Mouse (Mus musculus): ENCODE measurements around the gene Rorb.

Rorb gene

GRCm38 (mm10) chr19:19005144-19005543, 105.9 kb downstream of the Rorb start:
- peak; percentile 31 for DNase-seq

- no peak for DNase-seq
Measured at GRCm38 (mm10) chr19:19004023-19004656, 106.9 kb downstream of the Rorb start.

GRCm38 (mm10) chr19:18998966-18999365, 112.0 kb downstream of the Rorb start:
- no peak for DNase-seq

DNA sequence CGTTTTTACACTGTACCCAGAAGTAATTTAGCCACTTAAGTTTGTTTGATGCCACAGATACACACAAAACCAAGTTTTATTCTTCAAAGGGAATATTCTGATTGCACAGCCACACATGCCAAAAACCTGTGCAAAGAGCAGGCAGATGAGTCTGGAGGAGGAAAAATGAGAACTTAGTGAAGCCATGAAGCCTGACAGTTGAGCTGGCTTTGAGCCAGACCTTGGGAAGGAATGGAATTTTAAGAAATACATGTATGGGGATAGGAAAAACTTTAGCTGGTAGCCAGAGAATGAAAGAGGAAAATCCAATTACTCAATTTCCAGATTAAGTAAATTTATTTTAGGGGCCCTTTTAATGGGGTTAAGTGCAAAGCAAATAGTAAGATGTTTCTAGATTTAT, 113.3 kb downstream of the Rorb start:
- no peak for DNase-seq

GRCm38 (mm10) chr19:18979996-18980395, 131.0 kb downstream of the Rorb start:
- DNase-seq: no peak

DNA sequence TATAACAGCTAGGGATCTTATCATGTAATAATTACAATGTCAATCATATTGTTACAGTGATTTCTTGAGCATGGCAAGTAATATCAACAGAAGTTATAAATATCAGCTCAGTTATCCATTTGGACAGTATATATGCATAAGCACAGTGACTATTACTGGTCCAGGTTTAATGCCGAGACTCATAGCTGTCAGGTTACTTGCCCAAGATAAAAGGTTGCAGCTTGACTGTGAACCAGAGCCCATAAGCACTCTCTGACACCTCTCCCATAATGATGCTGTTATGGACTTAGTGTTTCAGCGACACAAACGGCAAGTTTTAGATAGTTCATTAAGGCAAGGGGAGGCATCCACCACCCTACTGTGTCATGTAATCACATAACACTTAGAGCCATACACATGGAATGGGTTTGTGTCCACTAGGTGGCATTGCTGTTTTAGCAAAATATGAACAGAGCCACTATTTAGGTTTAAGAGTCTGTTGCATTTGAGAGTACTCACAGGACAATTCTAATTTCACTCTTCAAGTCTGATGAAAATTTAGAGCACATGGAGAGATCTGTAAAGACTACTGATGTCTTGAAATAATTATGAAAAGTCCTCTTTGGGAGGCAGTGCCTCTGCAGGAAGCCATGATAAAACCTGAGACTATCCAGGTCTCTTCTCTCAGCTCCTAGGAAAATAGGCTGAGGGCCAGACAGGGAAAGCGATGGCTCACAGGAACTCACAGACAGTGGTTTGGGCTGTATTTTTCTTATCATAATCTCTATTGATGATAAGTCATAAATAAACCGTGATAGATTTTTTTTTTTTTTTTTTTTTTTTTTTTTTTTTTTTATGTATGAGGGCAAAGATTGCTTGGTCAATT, 136.0 kb downstream of the Rorb start:
- DNase-seq: no peak

GRCm38 (mm10) chr19:18969386-18969785, 141.6 kb downstream of the Rorb start:
- no peak for DNase-seq

- no peak for DNase-seq
Measured at GRCm38 (mm10) chr19:18967307-18967706, 143.7 kb downstream of the Rorb start.

- DNase-seq: no peak
Measured at GRCm38 (mm10) chr19:18959862-18960261, 151.1 kb downstream of the Rorb start.

DNA sequence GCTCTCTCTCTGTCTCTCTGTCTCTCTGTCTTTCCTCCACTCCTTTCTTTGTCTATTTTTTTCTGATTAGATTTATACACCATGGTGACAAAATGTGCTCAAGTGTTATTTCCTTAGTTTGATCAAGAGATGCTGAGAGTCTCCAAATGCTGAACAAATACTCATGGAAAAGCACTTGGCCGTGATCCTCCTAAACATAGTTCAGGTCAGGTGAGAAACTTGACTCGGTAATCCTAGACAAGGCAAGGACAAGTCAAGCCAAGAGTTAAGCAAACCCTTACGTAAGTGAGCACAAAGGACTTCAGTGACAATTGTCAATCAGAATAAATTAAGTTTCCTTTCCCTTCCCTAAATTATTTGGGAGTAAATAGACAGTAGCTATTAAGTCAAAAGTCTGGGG, 158.2 kb downstream of the Rorb start:
- no peak for DNase-seq

DNA sequence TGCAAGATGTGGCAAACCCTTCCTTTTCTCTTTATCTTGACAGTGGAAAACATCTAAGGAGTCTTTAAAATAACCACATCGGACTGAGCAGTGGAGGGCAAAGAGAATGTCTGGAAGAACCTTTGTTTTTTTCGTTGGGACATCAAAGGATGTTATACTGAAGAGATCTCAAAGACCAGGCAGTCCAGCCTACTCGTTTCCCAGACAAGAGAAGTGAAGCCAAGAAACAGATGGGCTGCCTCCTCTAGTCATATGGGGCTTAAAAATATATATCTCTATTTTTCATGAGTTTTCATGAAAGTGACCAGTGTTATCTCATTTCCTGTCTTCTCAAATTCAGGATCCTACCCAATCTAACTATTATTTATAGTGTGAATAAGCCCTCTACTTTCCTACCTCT, 163.8 kb downstream of the Rorb start:
- DNase-seq: no peak

GRCm38 (mm10) chr19:18945265-18945664, 165.7 kb downstream of the Rorb start:
- DNase-seq: no peak

DNA sequence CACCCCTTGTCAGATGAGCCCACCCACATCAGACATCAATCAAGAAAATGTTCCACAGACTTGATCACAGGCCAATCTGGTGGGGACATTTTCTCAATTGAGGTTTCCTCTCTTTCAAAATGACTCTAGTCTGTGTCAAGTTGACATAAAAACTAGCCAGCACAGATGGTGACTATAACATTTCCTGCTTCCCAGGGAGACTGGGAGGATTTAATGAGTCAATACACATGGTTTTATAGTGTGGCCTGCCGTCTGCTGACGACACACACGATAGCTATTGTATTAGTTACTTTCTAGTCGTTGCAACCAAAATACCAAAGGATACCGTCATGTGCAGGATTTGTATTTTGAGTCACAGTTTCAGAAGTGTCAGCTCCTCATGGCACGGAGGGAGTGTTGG, 169.6 kb downstream of the Rorb start:
- DNase-seq: no peak

GRCm38 (mm10) chr19:18911755-18912340, 199.1 kb downstream of the Rorb start:
- no peak for DNase-seq

- DNase-seq: no peak
Measured at GRCm38 (mm10) chr19:18909641-18910040, 201.4 kb downstream of the Rorb start.

- DNase-seq: no peak
Measured at GRCm38 (mm10) chr19:18905511-18905910, 205.5 kb downstream of the Rorb start.

GRCm38 (mm10) chr19:18902694-18903067, 208.3 kb downstream of the Rorb start:
- DNase-seq: no peak

- no peak for DNase-seq
Measured at GRCm38 (mm10) chr19:18902041-18902693, 208.8 kb downstream of the Rorb start.

- no peak for DNase-seq
Measured at GRCm38 (mm10) chr19:18898238-18898637, 212.8 kb downstream of the Rorb start.

GRCm38 (mm10) chr19:18890216-18890615, 220.8 kb downstream of the Rorb start:
- DNase-seq: no peak

DNA sequence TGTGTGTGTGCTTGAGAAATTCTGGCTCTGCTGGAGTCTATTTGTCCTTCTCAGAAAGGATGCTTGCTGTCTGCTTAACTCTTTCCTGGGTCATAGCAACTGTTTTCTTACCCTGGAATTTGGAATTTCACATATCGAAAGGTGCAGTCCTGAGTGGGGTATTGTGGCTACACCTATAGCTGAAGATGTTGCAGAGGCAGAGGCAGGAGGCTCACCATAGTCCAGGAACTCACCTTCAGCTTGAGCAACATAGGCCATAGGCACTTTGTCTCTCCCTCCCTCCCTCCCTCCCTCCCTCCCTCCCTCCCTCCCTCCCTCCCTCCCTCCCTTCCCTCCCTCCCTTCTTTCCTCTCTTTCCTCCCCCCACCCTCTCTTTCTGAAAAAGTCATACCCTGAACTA, 221.4 kb downstream of the Rorb start:
- DNase-seq: no peak

- peak; percentile 43 for DNase-seq
Measured at GRCm38 (mm10) chr19:18889117-18889627, 221.8 kb downstream of the Rorb start.

GRCm38 (mm10) chr19:18888491-18889116, 222.4 kb downstream of the Rorb start:
- DNase-seq: peak; percentile 27

Measured in right cerebral cortex, postnatal 25 days (tissue).